Mouse (Mus musculus) fibroblast of lung, adult 2 months (primary cell): ENCODE measurements around the gene Rfc4.

ENCODE experiments used
- DNase-seq: peaks from one replicate; pipeline ENCODE4 v3.0.0-alpha.2; 2011; ENCODE audit warnings: low read depth

The Rfc4 gene

DNA sequence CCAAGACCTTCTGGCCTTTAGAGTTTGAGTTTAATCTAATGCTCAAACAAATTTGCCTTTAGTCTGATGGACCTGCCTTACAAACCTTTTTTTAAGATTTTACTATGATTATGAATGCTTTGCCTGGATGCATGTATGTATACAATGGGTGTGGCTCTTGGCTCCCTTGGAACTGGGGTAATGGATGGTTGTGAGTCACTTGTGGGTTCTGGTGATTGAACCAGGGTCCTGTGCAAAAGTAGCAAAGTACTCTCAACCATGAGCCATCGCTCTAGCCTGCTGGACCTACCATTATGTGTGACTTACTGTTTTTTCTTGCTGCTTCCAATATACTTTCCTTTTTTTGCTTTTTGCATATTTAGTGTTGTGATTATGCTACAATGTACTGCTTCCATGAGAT lies 4.8 kb upstream of the Rfc4 start:
- no peak for DNase-seq

- DNase-seq, result no peak
These were observed 2.8 kb upstream of the Rfc4 start for GRCm38 (mm10) chr16:23130303-23130702.

- DNase-seq, result no peak
These were observed 245 bp downstream of the Rfc4 start for GRCm38 (mm10) chr16:23127311-23127672.

GRCm38 (mm10) chr16:23124398-23124797 lies 3.1 kb downstream of the Rfc4 start:
- no peak for DNase-seq

DNA sequence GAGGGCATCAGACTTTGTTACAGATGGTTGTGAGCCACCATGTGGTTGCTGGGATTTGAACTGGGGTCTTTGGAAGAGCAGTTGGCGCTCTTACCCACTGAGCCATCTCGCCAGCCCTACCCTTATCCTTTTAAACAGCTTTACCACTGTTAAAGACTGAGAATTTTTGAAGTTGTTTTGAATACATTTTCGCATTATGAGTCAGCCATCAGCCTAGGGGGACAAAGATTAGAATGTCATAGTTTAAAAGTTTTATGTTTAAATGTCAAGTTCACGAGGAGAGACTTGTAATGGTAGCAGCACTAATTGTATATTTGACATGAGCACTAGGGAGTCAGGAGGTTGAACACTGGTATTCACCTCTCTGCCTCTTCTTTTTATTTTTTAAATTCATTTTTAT lies 4.4 kb downstream of the Rfc4 start:
- no peak for DNase-seq

DNA sequence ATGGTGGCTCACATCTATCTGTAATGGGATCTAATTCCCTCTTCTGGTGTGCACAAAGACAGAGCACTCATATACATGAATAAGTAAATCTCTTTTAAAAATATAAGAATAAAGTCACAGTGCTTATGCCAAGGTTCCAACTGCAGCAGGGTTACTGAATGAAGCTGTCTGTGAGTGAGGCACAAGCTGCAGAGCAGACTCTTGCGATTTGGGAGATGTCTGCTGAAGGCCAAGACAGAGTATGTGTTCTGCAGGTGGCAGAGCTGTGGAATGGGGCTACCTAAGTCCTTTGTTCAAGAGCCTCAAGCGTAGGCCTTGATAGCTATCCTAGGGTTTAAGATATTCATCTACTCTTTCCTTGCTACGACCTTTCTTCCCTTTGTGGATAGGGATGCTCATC lies 5.1 kb downstream of the Rfc4 start:
- DNase-seq, result no peak

DNA sequence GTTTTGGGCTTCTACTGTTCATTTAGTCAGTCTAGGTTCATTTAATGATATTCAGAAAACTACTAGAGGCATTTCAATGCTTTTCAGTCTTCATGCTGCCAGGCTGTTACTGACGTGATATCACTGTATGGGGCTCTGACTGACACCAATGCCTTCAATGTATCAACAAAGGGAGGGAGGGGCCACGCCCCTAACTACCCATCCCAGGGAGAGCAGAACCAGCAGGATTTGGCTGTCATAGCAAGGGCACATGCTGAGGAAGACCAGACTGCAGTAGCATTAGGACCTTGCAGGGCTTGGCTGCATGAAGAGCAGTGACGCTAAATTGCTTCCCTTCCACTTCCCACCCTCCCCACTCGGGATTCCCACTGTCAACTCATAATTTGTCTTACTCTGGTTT lies 10.4 kb downstream of the Rfc4 start:
- DNase-seq, result no peak

DNA sequence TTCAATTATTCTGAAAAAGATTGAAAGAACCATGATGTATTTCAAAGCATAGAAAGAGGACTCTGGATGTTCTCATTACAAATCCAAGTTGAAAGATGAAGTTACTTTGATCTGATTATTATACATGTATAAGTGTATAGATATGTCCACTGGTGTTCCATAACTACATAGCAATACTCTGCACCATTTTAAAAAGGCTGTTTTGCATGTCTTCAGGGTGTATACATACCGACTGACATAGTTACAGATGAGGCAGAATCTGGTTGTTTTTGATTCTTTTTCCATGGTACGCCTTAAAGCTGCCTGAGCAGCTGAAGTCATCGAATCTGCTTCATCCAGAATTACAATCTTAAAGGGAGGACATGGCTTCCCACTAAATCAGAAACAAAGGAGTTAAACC lies 12.1 kb downstream of the Rfc4 start:
- no peak for DNase-seq

DNA sequence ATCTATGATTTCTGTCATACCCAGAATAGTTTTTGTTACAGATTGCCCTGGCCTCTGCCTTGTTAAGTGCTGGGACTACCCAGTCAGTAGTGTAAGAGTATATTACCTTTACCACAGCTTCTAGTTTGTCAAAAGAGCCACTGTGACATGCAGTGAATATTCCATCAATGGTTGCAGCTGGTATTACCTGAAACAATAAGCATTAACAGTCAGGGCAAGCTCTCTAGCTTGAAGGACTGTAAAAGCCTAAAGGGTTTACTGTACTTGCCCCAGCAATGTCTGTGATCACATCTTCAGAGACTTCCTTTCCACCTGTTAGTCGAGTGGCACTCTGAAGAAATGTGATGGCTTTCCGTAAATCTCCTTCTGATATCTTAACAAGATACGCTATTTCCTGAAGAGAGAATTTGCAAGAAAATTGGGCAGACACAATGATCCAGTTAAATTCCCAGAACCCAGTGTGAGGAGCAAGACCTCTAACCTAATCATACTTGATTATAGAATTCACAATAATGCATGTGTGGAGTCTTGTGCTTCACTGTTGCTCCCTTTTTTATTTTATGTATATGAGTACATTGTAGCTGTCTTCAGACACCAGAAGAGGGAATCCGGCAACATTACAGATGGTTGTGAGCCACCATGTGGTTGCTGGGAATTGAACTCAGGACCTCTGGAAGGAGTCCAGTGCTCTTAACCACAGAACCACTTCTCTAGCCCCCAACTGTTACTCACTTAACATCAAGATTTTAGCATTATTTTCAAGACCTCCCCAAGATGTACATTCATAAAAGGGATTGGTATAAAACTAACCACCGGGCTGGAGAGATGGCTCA lies 13.0 kb downstream of the Rfc4 start:
- DNase-seq, result no peak

GRCm38 (mm10) chr16:23113903-23114302 lies 13.6 kb downstream of the Rfc4 start:
- no peak for DNase-seq

GRCm38 (mm10) chr16:23112861-23113435 lies 14.6 kb downstream of the Rfc4 start:
- DNase-seq, result no peak

DNA sequence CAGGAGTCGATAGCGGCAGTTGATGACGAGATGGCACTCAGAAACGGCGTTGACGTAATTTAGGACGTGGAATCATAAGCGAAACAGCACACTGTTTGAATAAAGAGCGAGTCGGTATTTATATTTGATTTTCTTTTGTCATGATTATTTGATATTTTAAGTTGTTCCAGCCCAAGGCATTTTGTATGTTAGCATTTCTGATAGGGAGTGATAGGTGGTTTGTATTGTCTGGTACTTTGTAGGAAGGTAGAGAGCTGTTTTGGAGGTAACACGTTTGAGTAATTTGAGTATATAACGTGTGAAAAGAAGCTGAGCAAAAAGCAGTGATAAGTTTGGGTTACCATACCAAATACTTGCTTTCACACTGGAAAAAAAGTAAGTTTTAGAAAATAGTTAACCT lies 15.2 kb downstream of the Rfc4 start:
- no peak for DNase-seq

DNA sequence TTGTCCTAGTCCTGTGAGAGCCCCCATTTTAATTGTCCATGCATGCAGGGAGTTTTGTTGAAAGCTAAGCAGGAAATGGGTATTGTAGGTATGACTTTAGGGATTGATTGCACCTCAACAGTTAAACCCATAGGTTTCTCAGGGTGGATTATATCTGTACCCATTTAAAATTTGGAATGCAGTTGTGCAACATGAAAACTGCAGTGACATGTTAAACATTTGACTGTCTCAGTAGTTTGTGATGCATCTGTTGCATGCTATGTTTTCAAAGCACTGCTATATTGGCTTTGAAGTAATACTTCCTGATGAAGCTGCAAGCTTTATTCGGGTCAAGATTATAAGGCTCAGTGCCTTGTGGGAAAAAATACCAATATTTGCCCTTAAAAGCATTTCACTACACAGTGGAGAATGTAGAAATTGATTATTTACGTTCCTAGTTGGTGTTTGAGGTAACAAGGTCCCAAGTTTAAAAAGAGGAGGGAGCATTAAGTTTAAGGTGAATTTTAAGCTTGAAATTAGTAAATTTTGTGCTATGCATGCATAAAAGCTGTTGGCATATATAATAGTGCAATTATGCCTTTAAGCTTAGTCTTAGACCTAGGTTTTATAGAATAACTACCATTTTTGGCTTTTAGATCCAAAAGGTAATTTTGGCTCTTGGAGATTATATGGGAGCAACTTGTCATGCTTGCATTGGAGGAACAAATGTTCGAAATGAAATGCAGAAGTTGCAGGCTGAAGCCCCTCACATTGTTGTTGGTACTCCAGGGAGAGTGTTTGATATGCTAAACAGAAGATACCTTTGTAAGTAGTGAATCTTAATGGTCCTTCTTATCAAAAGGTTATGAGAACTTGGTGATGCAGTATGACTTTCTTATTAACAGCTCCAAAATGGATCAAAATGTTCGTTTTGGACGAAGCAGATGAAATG lies 17.9 kb downstream of the Rfc4 start:
- no peak for DNase-seq

DNA sequence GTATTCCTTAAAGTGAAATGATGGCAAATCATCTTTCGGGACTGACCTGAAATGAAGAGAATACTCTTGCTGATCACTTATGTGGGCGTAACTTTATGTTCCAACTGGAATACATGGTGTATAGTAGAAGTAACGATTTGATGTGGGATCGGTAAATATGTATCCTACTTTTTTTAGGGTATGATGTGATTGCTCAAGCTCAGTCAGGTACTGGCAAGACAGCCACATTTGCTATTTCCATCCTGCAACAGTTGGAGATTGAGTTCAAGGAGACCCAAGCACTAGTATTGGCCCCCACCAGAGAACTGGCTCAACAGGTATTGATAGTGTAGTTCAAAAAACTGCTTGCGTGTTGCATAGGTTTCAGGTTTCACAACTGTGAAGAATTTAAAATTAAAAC lies 18.6 kb downstream of the Rfc4 start:
- DNase-seq, result no peak

DNA sequence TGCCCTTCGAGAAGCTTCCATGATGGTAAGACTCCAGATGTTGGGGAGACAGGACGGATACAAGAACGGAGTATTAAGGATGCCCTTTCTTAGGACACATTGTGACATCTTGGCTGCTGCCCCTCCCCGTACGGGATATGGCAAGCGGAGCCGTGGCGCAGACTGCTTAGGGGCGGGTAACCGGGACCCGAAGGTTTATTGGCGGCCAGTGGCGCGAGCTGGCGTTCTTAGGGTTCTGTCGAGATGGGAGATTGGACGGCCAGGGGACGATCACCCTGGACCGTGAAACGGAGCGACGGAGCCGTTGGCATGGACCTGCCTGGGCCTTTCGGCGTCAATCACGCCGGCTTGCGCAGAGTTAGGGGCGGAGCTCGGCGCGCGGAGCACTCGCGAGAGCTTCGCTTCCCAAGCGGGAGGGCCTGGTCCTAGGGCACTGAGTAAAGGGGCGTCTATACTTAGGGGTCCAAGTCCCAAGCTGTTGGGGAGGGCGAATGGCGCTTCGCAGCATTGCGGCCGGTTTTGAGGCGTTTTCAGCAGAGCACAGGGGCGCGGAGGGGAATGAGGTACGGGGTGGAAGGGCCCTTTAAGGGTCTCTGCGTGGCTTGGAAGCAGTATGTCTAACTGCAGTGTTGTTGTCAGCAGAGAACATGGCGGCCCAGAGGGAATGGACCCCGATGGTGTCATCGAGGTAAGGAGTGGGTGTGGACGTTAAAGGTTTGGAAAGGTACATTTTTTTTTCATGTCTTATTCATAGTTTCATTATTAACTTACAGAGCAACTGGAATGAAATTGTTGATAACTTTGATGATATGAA lies 19.4 kb downstream of the Rfc4 start:
- DNase-seq, result peak; percentile 59

DNA sequence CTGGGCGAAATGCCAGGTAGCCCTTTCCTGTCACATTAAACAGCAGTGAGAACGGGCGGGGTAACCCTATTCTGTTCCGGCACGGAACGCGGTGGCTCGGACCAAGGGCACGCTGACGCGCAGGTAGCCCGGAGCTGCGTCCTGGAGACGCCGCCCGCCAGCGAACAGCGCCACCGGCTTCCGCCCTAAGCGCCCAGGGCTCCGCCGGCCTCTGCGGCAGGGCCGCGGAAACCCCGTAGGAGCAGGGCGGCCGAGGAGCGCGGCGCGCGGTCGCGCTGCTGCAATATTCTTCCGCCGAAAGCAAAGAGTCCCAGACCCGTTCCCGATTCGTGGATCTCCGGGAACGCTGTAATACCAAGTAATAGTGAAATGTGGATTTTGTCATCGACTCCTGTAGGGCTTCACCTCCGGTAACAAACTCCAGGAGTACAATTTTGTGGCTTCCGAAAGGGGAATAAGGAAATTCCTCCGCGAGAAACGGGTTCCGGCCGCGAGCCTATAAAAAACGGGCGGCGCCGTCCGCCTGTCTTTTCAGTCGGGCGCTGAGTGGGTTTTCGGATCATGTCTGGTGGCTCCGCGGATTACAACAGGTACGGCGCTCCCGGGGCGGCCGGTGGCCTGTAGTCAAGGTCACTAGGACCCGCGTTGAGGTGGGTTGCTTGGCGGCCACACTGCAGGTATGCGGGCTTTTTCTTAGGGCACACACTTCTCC lies 20.1 kb downstream of the Rfc4 start, which contains the start of gene Eif4a2:
Gene Eif4a2 (plus strand): TSS at position 214 of the 712 bp plus-strand sequence.
- peak; percentile 55 for DNase-seq

DNA sequence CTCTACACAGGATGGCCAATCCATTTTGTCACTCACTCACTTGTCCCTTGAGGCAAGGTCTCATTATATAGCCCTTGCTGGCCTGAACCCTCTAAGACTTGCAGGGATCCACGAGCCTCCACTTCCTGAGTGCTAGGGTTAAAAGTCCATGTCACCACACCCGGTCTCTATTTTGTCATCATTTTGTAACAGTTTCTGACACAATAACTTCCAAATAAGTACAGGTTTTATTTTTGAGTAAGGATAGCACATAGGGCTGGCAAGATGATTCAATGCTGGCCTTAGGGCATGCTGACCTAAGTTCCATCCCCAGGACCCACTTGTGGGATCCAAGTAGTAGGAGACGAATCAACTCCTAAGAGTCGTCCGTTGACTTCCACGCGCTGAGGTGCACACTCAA lies 21.4 kb downstream of the Rfc4 start:
- no peak for DNase-seq

DNA sequence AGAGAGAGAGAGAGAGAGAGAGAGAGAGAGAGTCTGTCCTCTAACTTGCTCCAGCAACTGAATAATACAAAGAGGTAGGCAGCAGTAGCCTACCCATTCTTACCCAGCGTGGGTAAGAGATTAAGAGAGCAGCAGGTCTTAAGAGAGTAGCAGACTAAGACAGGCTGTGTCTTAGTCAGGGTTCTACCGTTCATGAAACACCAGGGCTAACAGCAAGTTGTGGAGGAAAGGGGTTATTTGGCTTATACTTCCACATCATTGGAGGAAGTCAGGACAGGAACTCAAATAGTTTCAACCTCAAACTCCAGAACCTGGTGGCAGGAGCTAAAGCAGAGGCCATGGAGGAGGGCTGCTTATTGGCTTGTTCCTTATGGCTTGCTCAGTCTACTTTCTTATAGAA lies 23.7 kb downstream of the Rfc4 start:
- no peak for DNase-seq

DNA sequence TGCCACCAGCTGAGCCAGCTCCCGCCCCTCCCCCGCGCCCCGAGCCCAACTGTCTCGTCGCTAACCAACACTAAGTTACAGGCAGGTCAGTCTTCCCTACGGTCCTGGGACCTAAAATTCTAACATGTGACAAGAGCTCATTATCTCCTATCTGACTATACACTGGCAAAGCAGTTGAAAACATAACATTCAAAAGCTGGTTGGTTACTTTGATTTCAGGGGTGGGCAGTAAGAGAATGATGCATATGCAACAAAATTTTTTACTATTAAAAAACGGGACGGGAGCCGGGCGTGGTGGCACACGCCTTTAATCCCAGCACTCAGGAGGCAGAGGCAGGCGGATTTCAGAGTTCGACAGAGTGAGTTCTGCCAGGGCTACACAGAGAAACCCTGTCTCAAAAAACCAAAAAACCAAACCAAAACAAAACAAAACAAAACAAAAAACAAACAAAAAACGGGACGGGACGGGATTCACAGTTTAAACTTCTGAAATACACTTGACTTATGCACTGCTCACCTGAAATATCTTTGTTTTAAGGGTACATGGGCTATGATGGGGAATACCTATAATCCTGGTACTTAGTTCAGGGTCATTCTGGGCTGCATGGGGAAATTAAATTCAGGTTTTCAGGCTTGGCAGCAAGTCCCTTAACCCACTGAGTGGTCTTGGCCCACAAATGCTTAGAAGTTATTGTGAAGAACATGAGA lies 24.3 kb downstream of the Rfc4 start:
- DNase-seq, result no peak

DNA sequence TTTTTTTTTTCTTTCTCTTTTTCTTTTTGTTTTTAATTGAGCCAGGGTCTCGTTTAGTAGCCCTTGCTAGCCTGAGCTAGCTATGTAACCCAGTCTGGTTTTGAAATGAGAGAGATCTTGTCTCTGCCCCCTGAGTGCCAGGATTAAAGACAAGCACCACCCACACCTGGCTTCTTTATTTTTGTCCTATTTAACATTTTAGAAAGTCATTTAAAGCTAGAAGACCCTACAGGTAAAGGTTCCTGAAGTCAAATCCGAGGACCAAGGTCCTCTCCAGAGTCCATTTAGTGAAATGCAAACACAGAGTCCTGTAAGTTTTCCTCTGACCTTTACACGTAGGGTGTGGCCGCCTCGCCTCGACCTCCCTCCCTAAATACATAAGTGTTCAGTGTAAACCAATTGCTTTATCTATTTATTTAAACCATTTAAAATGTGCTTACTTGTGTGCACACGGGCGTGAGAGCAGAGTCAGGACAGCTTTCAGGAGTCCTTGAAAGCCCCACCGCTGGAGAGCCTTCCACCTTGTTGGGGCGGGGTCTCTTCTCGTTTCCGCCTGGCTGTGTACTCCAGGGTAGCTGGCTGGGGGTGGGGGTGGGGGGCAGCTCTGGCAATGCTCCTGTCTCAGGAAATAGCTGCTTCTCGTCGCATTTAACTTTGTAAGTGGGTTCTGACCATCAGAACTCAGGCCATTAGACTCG lies 25.0 kb downstream of the Rfc4 start:
- no peak for DNase-seq
